Mouse (Mus musculus) gastrocnemius, adult 18-20 months (tissue): ENCODE measurements at regions not wholly inside any gene's neighbourhood (a gene's known extent, or its start where the extent isn't known, plus 50 kb on each side); places are given as distances from the start of the nearest gene placed in this dataset.

ENCODE experiments used
- DNase-seq: peaks from one replicate; pipeline ENCODE4 v3.0.0; 2021; ENCODE audit warnings: low spot score

GRCm38 (mm10) chr8:109012655-109013054, 481.2 kb upstream of the Pmfbp1 start:
- DNase-seq = no peak

GRCm38 (mm10) chr8:109013577-109013976, 480.2 kb upstream of the Pmfbp1 start:
- no peak for DNase-seq

GRCm38 (mm10) chr8:109014746-109015145, 479.1 kb upstream of the Pmfbp1 start:
- DNase-seq = peak; percentile 32

GRCm38 (mm10) chr8:109019565-109019964, 474.3 kb upstream of the Pmfbp1 start:
- no peak for DNase-seq

GRCm38 (mm10) chr8:109020102-109020501, 473.7 kb upstream of the Pmfbp1 start:
- DNase-seq = no peak

GRCm38 (mm10) chr8:109027923-109028322, 465.9 kb upstream of the Pmfbp1 start:
- DNase-seq = no peak

- DNase-seq = no peak
Measured at GRCm38 (mm10) chr8:109053608-109054007, 440.2 kb upstream of the Pmfbp1 start.

GRCm38 (mm10) chr8:109059152-109059551, 434.7 kb upstream of the Pmfbp1 start:
- no peak for DNase-seq

GRCm38 (mm10) chr8:109062376-109062775, 431.5 kb upstream of the Pmfbp1 start:
- no peak for DNase-seq

GRCm38 (mm10) chr8:109073715-109074114, 420.1 kb upstream of the Pmfbp1 start:
- DNase-seq = peak; percentile 2

GRCm38 (mm10) chr8:109075006-109075405, 418.8 kb upstream of the Pmfbp1 start:
- no peak for DNase-seq

- no peak for DNase-seq
Measured at GRCm38 (mm10) chr8:109079223-109079622, 414.6 kb upstream of the Pmfbp1 start.

- peak; percentile 76 for DNase-seq
Measured at GRCm38 (mm10) chr8:109081295-109081694, 412.5 kb upstream of the Pmfbp1 start.

GRCm38 (mm10) chr8:109085134-109085533, 408.7 kb upstream of the Pmfbp1 start:
- DNase-seq = no peak

GRCm38 (mm10) chr8:109087781-109088180, 406.0 kb upstream of the Pmfbp1 start:
- no peak for DNase-seq

GRCm38 (mm10) chr8:109099671-109100070, 394.2 kb upstream of the Pmfbp1 start:
- no peak for DNase-seq

- DNase-seq = no peak
Measured at GRCm38 (mm10) chr8:109101416-109101815, 392.4 kb upstream of the Pmfbp1 start.

- DNase-seq = no peak
Measured at GRCm38 (mm10) chr8:109104798-109105326, 389.0 kb upstream of the Pmfbp1 start.

GRCm38 (mm10) chr8:109105693-109106092, 388.1 kb upstream of the Pmfbp1 start:
- DNase-seq = no peak

- no peak for DNase-seq
Measured at GRCm38 (mm10) chr8:109106971-109107370, 386.9 kb upstream of the Pmfbp1 start.

GRCm38 (mm10) chr8:109107762-109108161, 386.1 kb upstream of the Pmfbp1 start:
- DNase-seq = no peak

GRCm38 (mm10) chr8:109109390-109109789, 384.4 kb upstream of the Pmfbp1 start:
- DNase-seq = no peak

- DNase-seq = no peak
Measured at GRCm38 (mm10) chr8:109121776-109122175, 372.1 kb upstream of the Pmfbp1 start.
